Mouse (Mus musculus) CH12.LX (cell line): ENCODE measurements around the gene Robo1.

Source experiments
- CTCF ChIP-seq, 2 experiments: IDR thresholded peaks in 1 of 2; conservative IDR thresholded peaks in 1 of 2; 2 replicates each; pipeline ENCODE4 v1.5.1; 2011 to 2012; ENCODE audit warnings: low read depth in 2 of 2, low read length in 2 of 2, improper control_type of control experiment in 1 of 2, inconsistent platforms in 1 of 2, mild to moderate bottlenecking in 1 of 2, moderate library complexity in 1 of 2
- E2F4 ChIP-seq: IDR thresholded peaks from 2 replicates; pipeline ENCODE4 v1.6.1; 2011; ENCODE audit warnings: low read depth, low read length, improper control_type of control experiment; ENCODE audit not compliant: insufficient replicate concordance
- EP300 ChIP-seq: IDR thresholded peaks from 2 replicates; pipeline ENCODE4 v1.6.1; 2011; ENCODE audit warnings: low read length, improper control_type of control experiment
- GABPA ChIP-seq: IDR thresholded peaks from 2 replicates; pipeline ENCODE4 v1.6.1; 2012; ENCODE audit warnings: low read depth, low read length, improper control_type of control experiment, inconsistent platforms; ENCODE audit not compliant: insufficient replicate concordance
- JUN ChIP-seq: IDR thresholded peaks from 2 replicates; pipeline ENCODE4 v1.6.1; 2011; ENCODE audit warnings: low read depth, mild to moderate bottlenecking, low read length, improper control_type of control experiment, moderate library complexity; ENCODE audit not compliant: insufficient read depth
- MXI1 ChIP-seq: IDR thresholded peaks from 2 replicates; pipeline ENCODE4 v1.6.1; 2011; ENCODE audit warnings: mild to moderate bottlenecking, low read depth, low read length, improper control_type of control experiment
- MYC ChIP-seq: IDR thresholded peaks from 2 replicates; pipeline ENCODE4 v1.6.1; 2011; ENCODE audit warnings: low read depth, mild to moderate bottlenecking, improper control_type of control experiment, low read length
- POLR2A ChIP-seq: IDR thresholded peaks from 2 replicates; pipeline ENCODE4 v1.6.1; 2011; ENCODE audit warnings: low read depth, mild to moderate bottlenecking, improper control_type of control experiment, low read length
- USF2 ChIP-seq: conservative IDR thresholded peaks from 2 replicates; pipeline ENCODE4 v1.6.1; 2011; ENCODE audit warnings: low read depth, low read length, improper control_type of control experiment
- ZC3H11A ChIP-seq: IDR thresholded peaks from 2 replicates; pipeline ENCODE4 v1.6.1; 2012; ENCODE audit warnings: low read depth, mild to moderate bottlenecking, inconsistent platforms, low read length, improper control_type of control experiment

DNA sequence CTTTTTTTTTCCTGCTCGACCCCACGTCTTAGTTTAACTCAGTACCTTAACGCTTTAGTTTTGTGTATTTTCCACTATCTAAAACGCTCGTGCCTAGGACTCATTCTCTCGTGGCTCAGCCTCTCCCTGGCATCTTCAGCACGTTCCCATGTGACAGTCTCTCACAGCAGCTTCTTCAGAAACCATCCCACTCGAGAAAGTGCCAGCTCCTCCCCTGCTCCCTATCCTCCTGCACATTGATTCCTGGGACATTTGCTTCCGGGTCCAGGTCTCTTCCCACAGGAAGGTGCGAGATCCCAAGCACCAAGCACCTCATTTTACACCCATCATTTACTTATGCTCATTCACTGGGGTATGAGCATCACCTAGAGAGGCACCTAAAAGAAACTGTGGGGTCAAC lies 150.0 kb downstream of the Robo1 start:
- TF ChIP-seq GABPA: no peak
- no peak for TF ChIP-seq POLR2A
- TF ChIP-seq E2F4: no peak
- TF ChIP-seq MYC: no peak
- no peak for TF ChIP-seq CTCF (conservative IDR thresholded peaks at IDR 0.05 in 1 of 2, IDR thresholded peaks at IDR 0.05 in 1 of 2; ENCODE audit: low read depth in 2 of 2, low read length in 2 of 2)
- TF ChIP-seq MXI1: no peak
- no peak for TF ChIP-seq JUN
- no peak for TF ChIP-seq USF2
- no peak for TF ChIP-seq EP300
- TF ChIP-seq ZC3H11A: no peak
